Mouse (Mus musculus) erythroblast, embryonic 14.5 days (primary cell): ENCODE measurements around the gene Dnah5. TPM values are rescaled to one million over a fixed set of nuclear protein-coding genes. Genes with fewer than 3 reads are reported as not detected.

ENCODE experiments used
- H3K27me3 ChIP-seq: 2 replicates; pipeline ENCODE4 v1.6.1; 2012; ENCODE audit warnings: inconsistent platforms; ENCODE audit not compliant: control insufficient read depth
- H3K36me3 ChIP-seq: 2 replicates; pipeline ENCODE4 v1.6.1; 2012; ENCODE audit warnings: mild to moderate bottlenecking, inconsistent platforms; ENCODE audit not compliant: control insufficient read depth
- H3K4me1 ChIP-seq: 2 replicates; pipeline ENCODE4 v1.6.1; 2012; ENCODE audit warnings: inconsistent platforms; ENCODE audit not compliant: control insufficient read depth
- H3K4me3 ChIP-seq: replicated peaks from 2 replicates; pipeline ENCODE3; 2012; ENCODE audit warnings: moderate library complexity, mild to moderate bottlenecking, inconsistent platforms
- H3K9me3 ChIP-seq: 2 replicates; pipeline ENCODE4 v1.6.1; 2012; ENCODE audit warnings: low read length, inconsistent platforms, mixed read lengths; ENCODE audit not compliant: control insufficient read depth
- GATA1 ChIP-seq: IDR thresholded peaks from 2 replicates; pipeline ENCODE4 v1.6.1; 2012; ENCODE audit warnings: low read length, inconsistent platforms, mixed read lengths
- TAL1 ChIP-seq: IDR thresholded peaks from 3 replicates; pipeline ENCODE4 v1.6.1; 2012; ENCODE audit warnings: low read length, inconsistent platforms, mixed read lengths
- polyA plus RNA-seq: library from polyadenylated mRNA; stranded (reverse); fragments of >175 nt; gene quantifications from 2 replicates; pipeline ENCODE4 v1.2.3, GENCODE M21; 2012

Dnah5 gene
- polyA plus RNA-seq, 1 experiment = not detected

- no peaks in the 10 kb centered on the region for H3K9me3 ChIP-seq
- H3K4me1 ChIP-seq = no peaks in the 10 kb centered on the region
- no peak overlapping the region for H3K4me3 ChIP-seq
- no peaks in the 10 kb centered on the region for H3K27me3 ChIP-seq
- TF ChIP-seq TAL1 = no peak
- no peak for TF ChIP-seq GATA1
- no peaks in the 10 kb centered on the region for H3K36me3 ChIP-seq
These were observed 21.0 kb upstream of the Dnah5 start for GRCm38 (mm10) chr15:28182567-28182966.

- Histone ChIP-seq H3K27me3 (no peaks in the 10 kb centered on the region), H3K4me3 (no peak overlapping the region), H3K9me3 (no peaks in the 10 kb centered on the region), H3K4me1 (no peaks in the 10 kb centered on the region), H3K36me3 (no peaks in the 10 kb centered on the region)
- no peak for TF ChIP-seq TAL1
- no peak for TF ChIP-seq GATA1
These were observed 15.8 kb upstream of the Dnah5 start for GRCm38 (mm10) chr15:28187472-28188360.

GRCm38 (mm10) chr15:28188361-28189011 is 15.1 kb upstream of the Dnah5 start:
- Histone ChIP-seq H3K4me3 (no peak overlapping the region), H3K4me1 (no peaks in the 10 kb centered on the region), H3K9me3 (no peaks in the 10 kb centered on the region), H3K36me3 (no peaks in the 10 kb centered on the region), H3K27me3 (no peaks in the 10 kb centered on the region)
- no peak for TF ChIP-seq GATA1
- no peak for TF ChIP-seq TAL1

GRCm38 (mm10) chr15:28189668-28190067 is 13.9 kb upstream of the Dnah5 start:
- H3K36me3 ChIP-seq = no peaks in the 10 kb centered on the region
- H3K4me1 ChIP-seq = no peaks in the 10 kb centered on the region
- no peaks in the 10 kb centered on the region for H3K27me3 ChIP-seq
- H3K4me3 ChIP-seq = no peak overlapping the region
- TF ChIP-seq TAL1 (no peak), GATA1 (no peak)
- H3K9me3 ChIP-seq = no peaks in the 10 kb centered on the region

GRCm38 (mm10) chr15:28198609-28199008 is 4.9 kb upstream of the Dnah5 start:
- Histone ChIP-seq H3K4me3 (no peak overlapping the region), H3K9me3 (no peaks in the 10 kb centered on the region), H3K36me3 (no peaks in the 10 kb centered on the region), H3K4me1 (no peaks in the 10 kb centered on the region), H3K27me3 (no peaks in the 10 kb centered on the region)
- no peak for TF ChIP-seq TAL1
- no peak for TF ChIP-seq GATA1

GRCm38 (mm10) chr15:28204626-28205025 is 1.1 kb downstream of the Dnah5 start:
- TF ChIP-seq GATA1 (no peak), TAL1 (no peak)
- H3K9me3 ChIP-seq = no peaks in the 10 kb centered on the region
- H3K4me1 ChIP-seq = no peaks in the 10 kb centered on the region
- no peaks in the 10 kb centered on the region for H3K27me3 ChIP-seq
- H3K4me3 ChIP-seq = no peak overlapping the region
- no peaks in the 10 kb centered on the region for H3K36me3 ChIP-seq

GRCm38 (mm10) chr15:28207545-28207944 is 4.0 kb downstream of the Dnah5 start:
- Histone ChIP-seq H3K4me3 (no peak overlapping the region), H3K9me3 (no peaks in the 10 kb centered on the region), H3K4me1 (no peaks in the 10 kb centered on the region), H3K36me3 (no peaks in the 10 kb centered on the region), H3K27me3 (no peaks in the 10 kb centered on the region)
- TF ChIP-seq GATA1 = no peak
- no peak for TF ChIP-seq TAL1

GRCm38 (mm10) chr15:28213057-28213456 is 9.5 kb downstream of the Dnah5 start:
- no peaks in the 10 kb centered on the region for H3K36me3 ChIP-seq
- TF ChIP-seq GATA1 (no peak), TAL1 (no peak)
- no peaks in the 10 kb centered on the region for H3K9me3 ChIP-seq
- H3K4me1 ChIP-seq = no peaks in the 10 kb centered on the region
- H3K4me3 ChIP-seq = no peak overlapping the region
- no peaks in the 10 kb centered on the region for H3K27me3 ChIP-seq

GRCm38 (mm10) chr15:28216358-28216757 is 12.8 kb downstream of the Dnah5 start:
- H3K4me3 ChIP-seq = no peak overlapping the region
- no peaks in the 10 kb centered on the region for H3K4me1 ChIP-seq
- no peaks in the 10 kb centered on the region for H3K9me3 ChIP-seq
- H3K36me3 ChIP-seq = no peaks in the 10 kb centered on the region
- no peaks in the 10 kb centered on the region for H3K27me3 ChIP-seq
- TF ChIP-seq GATA1 (no peak), TAL1 (no peak)
